Mouse (Mus musculus) thymus, adult 2 months (tissue): ENCODE data around the gene Adgrf5. TPM values are rescaled to one million over a fixed set of nuclear protein-coding genes. Genes with fewer than 3 reads are reported as not detected.

Experiments
- DNase-seq: peaks from one replicate; pipeline ENCODE4 v3.0.0; 2021
- H3K27ac ChIP-seq: fragments of 200-500 bp; 2 replicates; pipeline ENCODE4 v1.5.1; 2012; ENCODE audit warnings: low read length, control low read depth; ENCODE audit not compliant: control insufficient read depth, insufficient read depth
- H3K27me3 ChIP-seq: fragments of 200-500 bp; 2 replicates; pipeline ENCODE4 v1.6.1; 2012; ENCODE audit warnings: mild to moderate bottlenecking, low read length, moderate library complexity, mixed read lengths; ENCODE audit not compliant: control insufficient read depth, insufficient read depth
- H3K36me3 ChIP-seq: fragments of 200-500 bp; 2 replicates; pipeline ENCODE4 v1.6.1; 2012; ENCODE audit warnings: mild to moderate bottlenecking, low read length, moderate library complexity; ENCODE audit not compliant: control insufficient read depth, insufficient read depth
- H3K4me1 ChIP-seq: fragments of 200-500 bp; replicated peaks from 2 replicates; pipeline ENCODE4 v1.6.1; 2012; ENCODE audit warnings: low read length; ENCODE audit not compliant: control insufficient read depth, insufficient read depth
- H3K4me3 ChIP-seq: fragments of 200-500 bp; 2 replicates; pipeline ENCODE4 v1.5.1; 2012; ENCODE audit warnings: mild to moderate bottlenecking, low read length, control low read depth, moderate library complexity; ENCODE audit not compliant: control insufficient read depth, insufficient read depth
- CTCF ChIP-seq: fragments of 200-500 bp; IDR thresholded peaks from 2 replicates; pipeline ENCODE4 v1.5.1; 2012; ENCODE audit warnings: mild to moderate bottlenecking, control low read depth, low read length, moderate library complexity, borderline replicate concordance; ENCODE audit not compliant: control insufficient read depth, poor library complexity, insufficient read depth; ENCODE audit errors: extremely low read depth
- POLR2A ChIP-seq: fragments of 200-500 bp; IDR thresholded peaks from 2 replicates; pipeline ENCODE4 v1.6.1; 2012; ENCODE audit warnings: mild to moderate bottlenecking, low read length, control low read depth, moderate library complexity; ENCODE audit not compliant: control insufficient read depth, poor library complexity, insufficient read depth; ENCODE audit errors: extremely low read depth
- WGBS: fragments of 180-500 bp; shearing (Covaris S2); methylation state at CpG from one replicate; pipeline ENCODE4 v1.1.7; 2018; 5-methylcytosine and 5-hydroxymethylcytosine counted together
- polyA plus RNA-seq: library from polyadenylated mRNA; depleted of rRNA; stranded (reverse); fragments of >200 nt; gene quantifications from 2 replicates; pipeline ENCODE4 v1.2.3, GENCODE M21; 2012

Adgrf5 gene
- polyA plus RNA-seq, 1 experiment = 5.7 TPM

GRCm38 (mm10) chr17:43407548-43407947 is 47.3 kb downstream of the Adgrf5 start:
- 50% methylated on average over 7 of the region's 7 CpGs for WGBS
- no peaks in the 10 kb centered on the region for H3K27me3 ChIP-seq
- no peak for DNase-seq

GRCm38 (mm10) chr17:43413182-43413581 is 52.9 kb downstream of the Adgrf5 start:
- Histone ChIP-seq H3K27ac (no peak overlapping the region), H3K27me3 (no peaks in the 10 kb centered on the region), H3K4me3 (no peak overlapping the region), H3K36me3 (no peaks in the 10 kb centered on the region), H3K4me1 (no peaks in the 10 kb centered on the region)
- no peak for DNase-seq
- TF ChIP-seq CTCF (no peak), POLR2A (no peak)
- 55% methylated on average over 7 of the region's 7 CpGs for WGBS

More at GRCm38 (mm10) chr17:43407548-43407947, 47.3 kb downstream of the Adgrf5 start:
- no peaks in the 10 kb centered on the region for H3K36me3 ChIP-seq
- no peak overlapping the region for H3K27ac ChIP-seq
- TF ChIP-seq POLR2A (no peak), CTCF (no peak)
- no peak overlapping the region for H3K4me3 ChIP-seq
- H3K4me1 ChIP-seq = no peaks in the 10 kb centered on the region

- WGBS = 95% methylated on average over 5 of the region's 5 CpGs
- no peak for DNase-seq
- TF ChIP-seq CTCF (no peak), POLR2A (no peak)
- Histone ChIP-seq H3K36me3 (no peaks in the 10 kb centered on the region), H3K27ac (no peak overlapping the region), H3K4me3 (no peak overlapping the region), H3K4me1 (no peaks in the 10 kb centered on the region), H3K27me3 (no peaks in the 10 kb centered on the region)
Measured at GRCm38 (mm10) chr17:43419204-43419603, 59.0 kb downstream of the Adgrf5 start.

DNA sequence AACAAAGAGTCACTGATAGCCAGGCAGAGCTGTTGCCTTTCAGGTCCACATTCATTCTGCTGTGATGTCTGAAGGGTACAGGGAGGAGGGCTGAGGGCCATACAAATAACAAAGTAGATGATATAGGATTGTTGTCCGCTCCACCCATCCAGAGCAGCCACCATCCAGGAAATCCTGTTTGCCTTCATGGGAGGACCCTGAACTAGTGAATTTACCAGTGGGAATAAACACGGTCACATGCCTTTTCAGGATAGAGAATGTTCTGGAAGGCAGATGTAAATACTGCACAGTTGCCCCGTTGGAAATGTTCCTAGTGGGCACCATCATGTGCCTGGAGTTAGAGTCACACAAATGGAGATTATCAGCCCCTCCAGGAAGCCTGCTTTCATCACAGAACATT is 60.1 kb downstream of the Adgrf5 start:
- TF ChIP-seq CTCF (no peak), POLR2A (no peak)
- H3K4me3 ChIP-seq = no peak overlapping the region
- DNase-seq = no peak
- H3K27ac ChIP-seq = no peak overlapping the region
- H3K27me3 ChIP-seq = no peaks in the 10 kb centered on the region
- no peaks in the 10 kb centered on the region for H3K4me1 ChIP-seq
- no peaks in the 10 kb centered on the region for H3K36me3 ChIP-seq
- 84% methylated on average over 3 of the region's 3 CpGs for WGBS

DNA sequence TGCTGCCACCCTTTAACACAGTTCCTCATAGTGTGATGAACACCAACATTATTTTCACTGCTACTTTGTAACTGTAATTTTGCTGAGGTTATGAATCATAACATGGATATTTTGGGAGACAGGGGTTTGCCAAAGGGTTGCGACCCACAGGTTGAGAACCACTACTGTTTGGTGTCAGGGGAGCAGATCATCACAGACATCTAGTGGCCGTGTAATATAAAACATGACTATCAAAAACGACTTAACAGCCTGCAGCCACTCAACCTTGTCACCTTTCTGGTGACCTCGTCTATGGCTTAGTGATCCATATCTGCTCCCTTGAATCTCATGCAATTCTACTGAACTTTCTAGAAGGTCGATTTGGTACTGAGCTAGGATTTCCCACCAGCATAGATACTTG is 63.7 kb downstream of the Adgrf5 start:
- Histone ChIP-seq H3K27ac (no peak overlapping the region), H3K4me3 (no peak overlapping the region), H3K4me1 (no peaks in the 10 kb centered on the region), H3K36me3 (no peaks in the 10 kb centered on the region), H3K27me3 (no peaks in the 10 kb centered on the region)
- no peak for TF ChIP-seq POLR2A
- no peak for TF ChIP-seq CTCF
- 60% methylated on average over 5 of the region's 5 CpGs for WGBS
- DNase-seq = no peak

DNA sequence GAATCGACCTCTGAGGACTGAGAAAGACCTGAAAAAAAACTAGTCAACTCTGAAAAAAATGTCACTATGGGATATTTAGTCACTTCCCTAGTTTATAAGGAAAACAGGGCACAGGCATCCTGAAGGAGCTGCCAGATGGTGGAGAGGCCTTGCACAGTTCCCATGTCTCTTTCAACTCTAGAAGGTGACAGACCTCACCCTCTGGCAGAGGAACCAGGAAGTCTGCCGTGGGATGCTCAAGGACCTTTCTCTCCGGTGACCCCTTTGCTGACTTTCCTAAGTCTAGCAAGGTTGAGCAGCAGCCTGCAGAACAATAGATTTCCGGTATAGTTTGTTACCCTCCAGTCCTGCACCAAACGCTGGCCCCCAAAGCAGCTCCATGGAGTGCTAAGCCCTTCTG is 71.4 kb downstream of the Adgrf5 start:
- no peak overlapping the region for H3K4me3 ChIP-seq
- H3K27ac ChIP-seq = no peak overlapping the region
- 79% methylated on average over 5 of the region's 5 CpGs for WGBS
- TF ChIP-seq CTCF = no peak
- no peak for TF ChIP-seq POLR2A
- no peaks in the 10 kb centered on the region for H3K27me3 ChIP-seq
- no peak for DNase-seq
- H3K4me1 ChIP-seq = no peaks in the 10 kb centered on the region
- no peaks in the 10 kb centered on the region for H3K36me3 ChIP-seq

- no peak overlapping the region for H3K27ac ChIP-seq
- H3K36me3 ChIP-seq = no peaks in the 10 kb centered on the region
- no peaks in the 10 kb centered on the region for H3K4me1 ChIP-seq
- H3K27me3 ChIP-seq = no peaks in the 10 kb centered on the region
- TF ChIP-seq POLR2A (no peak), CTCF (no peak)
- H3K4me3 ChIP-seq = no peak overlapping the region
- 73% methylated on average over 8 of the region's 8 CpGs for WGBS
- DNase-seq = no peak
Measured at GRCm38 (mm10) chr17:43434485-43434884, 74.2 kb downstream of the Adgrf5 start.
